ENCODE assay signal across 24 mouse cellular contexts in the genomic region with DNA sequence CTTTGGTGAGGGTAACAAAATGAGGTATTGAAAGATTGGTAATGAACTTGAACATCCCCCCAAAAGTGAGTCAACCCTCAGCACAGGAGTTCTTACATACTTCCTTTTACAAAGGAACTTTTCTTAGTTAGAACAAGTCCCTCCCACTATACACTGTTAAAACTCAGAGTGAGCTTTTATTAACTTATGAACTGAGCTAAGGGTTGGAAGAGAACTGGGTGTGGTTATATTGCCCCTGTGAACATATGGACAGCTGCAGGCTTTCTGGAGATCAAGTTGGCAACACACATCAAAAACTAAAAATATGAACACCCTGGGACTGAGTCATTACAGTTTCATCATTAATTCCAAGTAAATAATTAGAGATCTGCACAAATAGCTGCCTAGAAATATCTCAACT.
"Had no signal": no experiment of that assay in that cellular context is flagged by ENCODE, and none has a peak within 500 bp of the region (broad histone marks: within the 10 kb centered on the region; RNA-seq: fewer than 3 reads in every experiment).

No protein-coding gene starts in this region.

- ATAC-seq: forebrain, postnatal 0 days; hindbrain, embryonic 16.5 days; inflammation-experienced regulatory T-cells, adult 6 months; liver, embryonic 12.5 days had no signal

- H3K9me3 ChIP-seq: heart, embryonic 10.5 days; heart, embryonic 12.5 days; hindbrain, embryonic 10.5 days; hindbrain, embryonic 12.5 days; kidney, embryonic 15.5 days; limb, embryonic 15.5 days; liver, embryonic 12.5 days had no signal

- DNase-seq: forebrain, postnatal 0 days; gastrocnemius, postnatal 14 days; heart, adult 18-20 months; heart, postnatal 10 days; heart, postnatal 4 days; kidney, adult 11 months; kidney, adult 2 months; kidney, adult 9 months; kidney, postnatal 14 days; kidney, postnatal 36 days had no signal

- H3K36me3 ChIP-seq: heart, embryonic 10.5 days; heart, embryonic 12.5 days; hindbrain, embryonic 10.5 days; hindbrain, embryonic 12.5 days; kidney, embryonic 15.5 days; limb, embryonic 15.5 days; liver, embryonic 12.5 days had no signal

- H3K27ac ChIP-seq: heart, embryonic 10.5 days; hindbrain, embryonic 10.5 days; hindbrain, embryonic 12.5 days; hindbrain, embryonic 14.5 days; kidney, postnatal 0 days; layer of hippocampus, adult 2 months; left cerebral cortex, adult 2 months; limb, embryonic 15.5 days; liver, embryonic 12.5 days; liver, embryonic 14.5 days had no signal

- H3K4me1 ChIP-seq: heart, embryonic 10.5 days; liver, embryonic 12.5 days had no signal

- H3K4me3 ChIP-seq: heart, embryonic 10.5 days; heart, embryonic 12.5 days; hindbrain, embryonic 10.5 days; hindbrain, embryonic 12.5 days; kidney, embryonic 15.5 days; layer of hippocampus, adult 2 months; left cerebral cortex, adult 2 months; limb, embryonic 15.5 days; liver, embryonic 12.5 days had no signal

- H3K27me3 ChIP-seq: heart, embryonic 12.5 days; hindbrain, embryonic 12.5 days; kidney, embryonic 15.5 days; limb, embryonic 15.5 days; liver, embryonic 12.5 days had no signal

- H3K9ac ChIP-seq: forebrain, postnatal 0 days; heart, embryonic 12.5 days; hindbrain, embryonic 12.5 days; hindbrain, embryonic 14.5 days; kidney, embryonic 15.5 days; limb, embryonic 15.5 days; liver, embryonic 12.5 days; liver, embryonic 14.5 days had no signal

- H3K4me2 ChIP-seq: heart, embryonic 12.5 days; hindbrain, embryonic 12.5 days; hindbrain, embryonic 14.5 days; kidney, embryonic 15.5 days; limb, embryonic 15.5 days; liver, embryonic 12.5 days had no signal
